Mouse (Mus musculus): ENCODE measurements around the gene Zfp966. TPM values are rescaled to one million over a fixed set of nuclear protein-coding genes. Genes with fewer than 3 reads are reported as not detected.
"Not testable (repeated sequence)": the region's sequence is repeated elsewhere in the genome, so short reads cannot be mapped to it uniquely, and the experiment has no call there.

The Zfp966 gene
- 6.6 TPM for polyA plus RNA-seq (2021)

DNA sequence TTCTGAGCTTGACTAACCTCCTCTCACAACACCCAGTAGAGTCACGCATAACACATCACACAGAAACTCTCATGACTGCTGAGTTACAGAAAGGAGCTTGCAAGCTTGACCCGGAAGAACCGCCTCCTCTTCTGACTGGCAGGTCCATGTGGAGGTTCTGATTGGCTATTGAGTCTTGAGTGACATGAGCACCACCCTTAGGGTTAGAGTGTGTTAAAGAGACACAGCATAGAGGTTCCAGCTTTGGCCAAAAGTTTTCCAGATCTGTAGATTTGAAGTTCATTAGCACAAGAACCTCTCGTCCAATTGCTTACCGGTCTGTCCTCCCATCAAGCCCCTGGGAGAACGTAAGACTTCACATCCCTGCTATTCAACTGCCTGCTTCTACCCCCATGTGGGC, at the start of gene Zfp966:
Zfp966 (minus strand) TSS at position 101 of the 400 bp plus-strand sequence.
- ATAC-seq; POLR2A ChIA-PET; DNase-seq (ENCODE audit: low read depth, low spot score); CTCF ChIA-PET; H3K27me3 ChIP-seq; in situ Hi-C loops (cut with MboI; ENCODE audit: low pct_unique_long_range_greater_than_20kb): not testable (repeated sequence)

DNA sequence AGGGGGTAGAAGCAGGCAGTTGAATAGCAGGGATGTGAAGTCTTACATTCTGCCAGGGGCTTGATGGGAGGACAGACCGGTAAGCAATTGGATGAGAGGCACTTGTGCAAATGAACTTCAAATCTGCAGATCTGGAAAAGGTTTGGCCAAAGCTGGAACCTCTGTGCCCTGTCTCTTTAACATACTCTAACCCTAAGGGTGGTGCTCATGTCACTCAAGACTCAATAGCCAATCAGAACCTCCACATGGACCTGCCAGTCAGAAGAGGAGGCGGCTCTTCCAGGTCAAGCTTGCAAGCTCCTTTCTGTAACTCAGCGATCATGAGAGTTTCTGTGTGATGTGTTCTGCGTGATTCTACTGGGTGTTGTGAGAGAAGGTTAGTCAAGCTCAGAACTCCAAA, 34.1 kb upstream of the Zfp966 start, which contains the start of gene Gm2026:
Gm2026 (plus strand) TSS at position 301 of the 400 bp plus-strand sequence.
- DNase-seq (ENCODE audit: low read depth, low spot score); in situ Hi-C loops (cut with MboI; ENCODE audit: low pct_unique_long_range_greater_than_20kb); POLR2A ChIA-PET; H3K27me3 ChIP-seq; CTCF ChIA-PET; ATAC-seq: not testable (repeated sequence)

DNA sequence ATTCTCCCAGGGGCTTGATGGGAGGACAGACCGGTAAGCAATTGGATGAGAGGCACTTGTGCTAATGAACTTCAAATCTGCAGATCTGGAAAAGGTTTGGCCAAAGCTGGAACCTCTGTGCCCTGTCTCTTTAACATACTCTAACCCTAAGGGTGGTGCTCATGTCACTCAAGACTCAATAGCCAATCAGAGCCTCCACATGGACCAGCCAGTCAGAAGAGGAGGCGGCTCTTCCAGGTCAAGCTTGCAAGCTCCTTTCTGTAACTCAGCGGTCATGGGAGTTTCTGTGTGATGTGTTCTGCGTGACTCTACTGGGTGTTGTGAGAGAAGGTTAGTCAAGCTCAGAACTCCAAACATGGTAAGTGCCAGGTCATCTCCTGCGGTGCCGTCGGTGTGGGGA, 61.9 kb downstream of the Zfp966 start, which contains the start of gene Gm6710:
Gm6710 (plus strand) TSS at position 196 of the 400 bp plus-strand sequence.
- H3K27me3 ChIP-seq; POLR2A ChIA-PET; CTCF ChIA-PET; ATAC-seq; in situ Hi-C loops (cut with MboI; ENCODE audit: low pct_unique_long_range_greater_than_20kb); DNase-seq (ENCODE audit: low read depth, low spot score): not testable (repeated sequence)

Other genes with a start within 250 kb of the Zfp966 start
- gene Zfp969, start 227.5 kb downstream of the Zfp966 start, polyA plus RNA-seq (2021): 4.0 TPM
- 0.53 TPM for gene Gm2007, start 189.6 kb downstream of the Zfp966 start, polyA plus RNA-seq (2021)
- gene Gm14288, start 130.0 kb downstream of the Zfp966 start, polyA plus RNA-seq (2021): 4.9 TPM
- 3.5 TPM for gene Gm6710, start 61.9 kb downstream of the Zfp966 start, polyA plus RNA-seq (2021)
- gene Gm2026, start 34.2 kb upstream of the Zfp966 start, polyA plus RNA-seq (2021): 3.1 TPM
- 11.1 TPM for gene Gm2004, start 218.7 kb upstream of the Zfp966 start, polyA plus RNA-seq (2021)